Mouse (Mus musculus) testis, adult 2 months (tissue): ENCODE measurements at regions not wholly inside any gene's neighbourhood (a gene's known extent, or its start where the extent isn't known, plus 50 kb on each side); places are given as distances from the start of the nearest gene placed in this dataset.

ENCODE experiments used
- H3K27ac ChIP-seq: fragments of 200-500 bp; 2 replicates; pipeline ENCODE4 v1.5.1; 2012; ENCODE audit warnings: low read depth, low read length; ENCODE audit not compliant: control insufficient read depth, insufficient read depth
- H3K27me3 ChIP-seq: fragments of 200-500 bp; 2 replicates; pipeline ENCODE4 v1.6.1; 2012; ENCODE audit warnings: mild to moderate bottlenecking, low read length, moderate library complexity; ENCODE audit not compliant: control insufficient read depth, insufficient read depth
- H3K36me3 ChIP-seq: fragments of 200-500 bp; 2 replicates; pipeline ENCODE4 v1.6.1; 2012; ENCODE audit warnings: mild to moderate bottlenecking, low read length; ENCODE audit not compliant: control insufficient read depth, insufficient read depth
- H3K4me1 ChIP-seq: fragments of 200-500 bp; 2 replicates; pipeline ENCODE4 v1.6.1; 2012; ENCODE audit warnings: low read length; ENCODE audit not compliant: control insufficient read depth, insufficient read depth
- H3K4me3 ChIP-seq: fragments of 200-500 bp; 2 replicates; pipeline ENCODE4 v1.5.1; 2012; ENCODE audit warnings: low read depth, mild to moderate bottlenecking, low read length, moderate library complexity, mixed read lengths; ENCODE audit not compliant: control insufficient read depth
- CTCF ChIP-seq: fragments of 200-500 bp; IDR thresholded peaks from 2 replicates; pipeline ENCODE4 v1.5.1; 2012; ENCODE audit warnings: low read depth, mild to moderate bottlenecking, inconsistent platforms, low read length, moderate library complexity; ENCODE audit not compliant: control insufficient read depth, insufficient read depth, insufficient replicate concordance
- POLR2A ChIP-seq: fragments of 200-500 bp; IDR thresholded peaks from 2 replicates; pipeline ENCODE4 v1.6.1; 2012; ENCODE audit warnings: low read depth, mild to moderate bottlenecking, inconsistent platforms, low read length, moderate library complexity; ENCODE audit not compliant: control insufficient read depth

DNA sequence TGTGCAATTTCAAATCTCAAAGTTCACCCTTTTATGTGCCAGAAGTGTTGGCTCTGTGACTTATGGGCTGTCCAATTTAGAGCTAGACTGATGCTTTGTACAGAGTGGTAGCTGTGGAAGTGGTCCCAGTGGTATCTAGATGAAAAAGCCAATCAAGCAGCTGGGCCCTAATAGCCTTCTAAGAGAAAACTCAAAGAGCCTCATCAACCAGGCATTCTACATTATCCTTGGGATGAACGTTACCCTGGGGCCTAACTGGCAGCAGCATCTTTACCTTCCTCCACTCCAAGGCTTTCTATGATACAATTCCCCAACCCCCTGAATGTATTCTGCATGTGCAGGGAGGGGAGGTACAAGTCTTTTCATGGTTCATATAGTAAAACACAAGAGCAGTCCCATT lies 140.4 kb downstream of the Gm11146 start:
- no peak for TF ChIP-seq POLR2A
- TF ChIP-seq CTCF, result no peak
- H3K4me3 ChIP-seq, result no peak overlapping the region
- no peaks in the 10 kb centered on the region for H3K27me3 ChIP-seq
- no peaks in the 10 kb centered on the region for H3K36me3 ChIP-seq
- no peak overlapping the region for H3K27ac ChIP-seq
- no peaks in the 10 kb centered on the region for H3K4me1 ChIP-seq

DNA sequence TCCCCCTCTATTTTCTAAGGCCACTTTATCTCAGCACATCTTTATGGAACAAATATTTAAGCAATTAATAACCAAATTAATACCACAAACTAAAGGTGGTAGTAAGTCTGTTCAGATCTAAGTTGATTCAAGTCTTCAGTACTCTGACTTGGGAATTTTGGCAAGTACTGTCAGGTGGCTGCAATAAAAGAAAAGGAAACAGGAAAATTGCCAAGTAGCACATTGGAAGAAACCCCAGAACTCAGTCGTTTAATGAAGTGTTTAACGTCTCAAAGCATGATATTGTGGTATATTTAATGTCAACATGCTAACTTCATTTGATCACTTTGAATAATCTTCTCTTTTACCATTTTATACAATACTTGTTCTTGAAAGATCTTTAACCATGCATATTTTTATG lies 142.2 kb downstream of the Gm11146 start:
- TF ChIP-seq CTCF, result no peak
- TF ChIP-seq POLR2A, result no peak
- Histone ChIP-seq H3K27ac (no peak overlapping the region), H3K27me3 (no peaks in the 10 kb centered on the region), H3K36me3 (no peaks in the 10 kb centered on the region), H3K4me1 (no peaks in the 10 kb centered on the region), H3K4me3 (no peak overlapping the region)

DNA sequence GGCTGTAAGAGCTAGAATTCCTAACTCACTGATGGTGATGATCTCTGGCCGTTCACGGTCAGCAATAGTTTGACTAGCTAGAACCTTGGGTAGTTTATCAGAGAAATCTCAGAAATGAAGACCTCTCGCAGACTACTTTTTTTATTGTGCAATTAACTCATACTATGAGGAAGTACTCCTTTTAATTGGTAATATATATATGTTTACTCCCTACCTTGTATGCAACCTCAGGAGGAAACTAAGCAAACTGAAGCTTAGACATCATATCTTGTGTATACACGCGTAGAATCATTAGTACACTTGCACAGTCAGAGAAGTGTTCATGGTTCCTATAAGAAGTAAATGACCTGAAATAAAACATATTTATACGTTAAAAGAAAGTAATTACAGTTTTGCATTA lies 157.2 kb downstream of the Gm11146 start:
- TF ChIP-seq POLR2A (no peak), CTCF (no peak)
- H3K27ac ChIP-seq, result no peak overlapping the region
- no peaks in the 10 kb centered on the region for H3K27me3 ChIP-seq
- no peak overlapping the region for H3K4me3 ChIP-seq
- no peaks in the 10 kb centered on the region for H3K36me3 ChIP-seq
- no peaks in the 10 kb centered on the region for H3K4me1 ChIP-seq

DNA sequence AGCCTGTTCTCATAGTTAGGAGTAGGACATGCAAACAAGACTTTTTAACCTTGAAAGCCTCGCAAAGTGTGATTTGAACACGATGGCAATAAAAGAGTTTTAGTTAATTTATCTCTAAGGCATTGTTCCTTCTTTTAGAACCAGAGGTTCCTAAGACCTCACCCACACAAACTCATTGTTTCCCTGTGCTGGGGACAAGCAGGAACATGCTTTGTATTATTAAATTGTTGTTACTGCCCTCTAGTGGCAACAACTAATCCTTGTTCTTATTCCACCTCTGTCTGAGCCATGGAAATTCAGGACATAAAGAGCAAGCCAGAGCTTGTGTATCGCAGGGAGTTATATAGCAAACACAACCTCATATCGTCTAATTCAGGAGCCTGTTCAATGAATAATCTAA lies 157.9 kb downstream of the Gm11146 start:
- H3K36me3 ChIP-seq, result no peaks in the 10 kb centered on the region
- H3K27ac ChIP-seq, result no peak overlapping the region
- no peaks in the 10 kb centered on the region for H3K27me3 ChIP-seq
- H3K4me3 ChIP-seq, result no peak overlapping the region
- no peaks in the 10 kb centered on the region for H3K4me1 ChIP-seq
- TF ChIP-seq CTCF, result no peak
- TF ChIP-seq POLR2A, result no peak

DNA sequence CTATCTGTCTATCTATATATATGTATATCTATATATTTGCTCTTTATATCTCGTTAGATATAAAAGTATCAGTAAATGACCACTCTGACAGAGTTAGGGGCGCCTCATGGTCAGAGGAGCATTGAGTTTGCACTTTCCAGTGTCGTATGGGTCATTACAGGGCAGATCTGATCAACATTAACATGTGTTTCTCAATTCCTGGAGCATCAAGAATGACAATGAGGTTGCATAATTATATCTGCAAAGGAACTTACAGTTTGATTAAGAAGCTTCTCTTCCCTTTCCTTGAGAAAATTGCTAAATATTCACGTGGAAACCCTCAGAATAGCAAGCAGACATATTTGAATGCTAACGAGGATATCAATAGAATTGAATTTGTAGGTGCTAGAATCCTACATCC lies 158.6 kb downstream of the Gm11146 start:
- no peak overlapping the region for H3K27ac ChIP-seq
- no peak for TF ChIP-seq CTCF
- TF ChIP-seq POLR2A, result no peak
- no peak overlapping the region for H3K4me3 ChIP-seq

DNA sequence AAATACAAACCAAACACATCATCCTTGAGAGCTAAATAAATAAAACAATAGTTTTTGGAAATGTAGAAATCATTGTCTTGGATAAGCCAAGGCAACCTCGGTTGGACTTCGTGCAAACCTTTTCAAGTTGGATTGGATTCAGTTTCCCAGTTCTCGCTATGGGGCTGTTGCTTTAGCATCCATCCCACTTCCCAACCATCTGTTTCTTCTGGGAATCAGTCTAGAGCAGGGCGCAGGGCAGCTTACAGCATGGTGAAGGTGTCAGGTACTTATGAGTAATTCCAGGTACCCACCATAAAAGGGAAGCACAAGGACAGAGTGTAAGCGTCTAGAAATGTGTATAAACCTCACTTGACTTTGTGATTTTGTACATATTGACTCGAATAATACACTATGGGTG lies 159.0 kb downstream of the Gm11146 start:
- Histone ChIP-seq H3K36me3 (no peaks in the 10 kb centered on the region), H3K27ac (no peak overlapping the region), H3K4me3 (no peak overlapping the region), H3K4me1 (no peaks in the 10 kb centered on the region), H3K27me3 (no peaks in the 10 kb centered on the region)
- no peak for TF ChIP-seq POLR2A
- no peak for TF ChIP-seq CTCF

More for the DNA sequence above, 158.6 kb downstream of the Gm11146 start:
- Histone ChIP-seq H3K36me3 (no peaks in the 10 kb centered on the region), H3K4me1 (no peaks in the 10 kb centered on the region), H3K27me3 (no peaks in the 10 kb centered on the region)

DNA sequence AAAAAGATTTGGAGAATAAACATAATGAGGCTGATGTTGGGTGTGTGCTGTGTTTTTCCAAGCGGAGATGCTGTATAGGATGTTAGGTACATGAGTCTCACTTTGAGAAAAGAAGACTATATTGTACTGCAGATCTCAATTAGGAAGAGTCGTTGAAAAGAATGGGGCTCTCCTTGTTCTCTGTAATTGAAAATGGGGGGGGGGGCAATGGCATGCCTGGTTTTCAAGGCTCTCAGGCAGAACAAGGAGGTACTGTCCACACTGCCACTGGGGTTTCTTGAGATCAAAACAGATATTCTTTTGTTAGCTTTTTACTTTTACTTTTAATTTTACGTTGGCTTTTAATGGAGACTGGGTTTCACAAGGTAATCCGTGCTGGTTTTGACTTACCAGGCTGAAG lies 170.5 kb downstream of the Gm11146 start:
- TF ChIP-seq POLR2A, result no peak
- TF ChIP-seq CTCF, result no peak
- H3K36me3 ChIP-seq, result no peaks in the 10 kb centered on the region
- H3K27ac ChIP-seq, result no peak overlapping the region
- no peak overlapping the region for H3K4me3 ChIP-seq
- no peaks in the 10 kb centered on the region for H3K4me1 ChIP-seq
- no peaks in the 10 kb centered on the region for H3K27me3 ChIP-seq
